Mouse (Mus musculus): ENCODE measurements around the gene Micall2.

DNA sequence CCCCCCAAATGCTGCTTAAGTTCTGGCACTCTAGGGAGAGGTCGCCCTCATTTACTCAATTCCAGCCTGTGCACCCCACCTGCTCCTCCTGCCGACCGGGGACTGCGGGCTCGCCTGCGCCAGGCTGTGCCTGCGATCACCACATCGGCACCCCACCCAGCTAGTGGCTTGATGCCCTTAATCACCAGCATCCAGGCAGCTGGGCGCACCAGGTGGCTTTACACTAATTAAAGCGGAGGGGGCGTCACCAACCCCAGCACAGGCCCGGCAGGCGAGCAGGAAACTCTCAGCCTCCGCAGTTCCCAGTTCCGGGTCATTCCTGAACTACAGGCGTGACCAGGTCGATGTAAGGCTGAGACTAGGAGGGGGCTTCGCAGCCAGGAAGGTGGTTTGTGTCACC, 76.8 kb downstream of the Micall2 start:
- TF ChIP-seq CTCF (IDR thresholded peaks at IDR 0.05; ENCODE audit: low read depth, low read length) (no peak), GATA1 (IDR thresholded peaks at IDR 0.05; ENCODE audit: borderline replicate concordance, low read length) (no peak)

Measured in G1E (cell line).